Mouse (Mus musculus) intestine, postnatal 0 days (tissue): ENCODE measurements around the gene Syce2. TPM values are rescaled to one million over a fixed set of nuclear protein-coding genes. Genes with fewer than 3 reads are reported as not detected.

ENCODE experiments used
- ATAC-seq: fragments of 200-750 bp; cut with Nextera tagmentation; 2 replicates; pipeline ENCODE4 v1.8.0; 2017; ENCODE audit warnings: mild to moderate bottlenecking, moderate TSS enrichment, moderate library complexity
- H3K27ac ChIP-seq: fragments of 300-500 bp; sonication (generic); 2 replicates; pipeline ENCODE4 v1.5.1; 2014; ENCODE audit warnings: mild to moderate bottlenecking, low read depth, low read length, moderate library complexity
- H3K27me3 ChIP-seq: fragments of 300-500 bp; sonication (generic); replicated peaks from 2 replicates; pipeline ENCODE4 v1.6.1; 2014; ENCODE audit warnings: low read length, mixed read lengths; ENCODE audit not compliant: control insufficient read depth, insufficient read depth
- H3K36me3 ChIP-seq: fragments of 300-500 bp; sonication (generic); 2 replicates; pipeline ENCODE4 v1.6.1; 2014; ENCODE audit warnings: mild to moderate bottlenecking, moderate library complexity; ENCODE audit not compliant: control insufficient read depth, insufficient read depth
- H3K4me1 ChIP-seq: fragments of 300-500 bp; sonication (generic); replicated peaks from 2 replicates; pipeline ENCODE4 v1.6.1; 2014; ENCODE audit warnings: antibody characterized with exemption, low read length, mixed read lengths; ENCODE audit not compliant: control insufficient read depth, insufficient read depth
- H3K4me2 ChIP-seq: fragments of 300-500 bp; sonication (generic); replicated peaks from 2 replicates; pipeline ENCODE4 v1.6.1; 2014; ENCODE audit warnings: low read depth, mild to moderate bottlenecking, moderate library complexity
- H3K4me3 ChIP-seq: fragments of 300-500 bp; sonication (generic); 2 replicates; pipeline ENCODE4 v1.5.1; 2014; ENCODE audit warnings: low read depth, low read length
- H3K9ac ChIP-seq: fragments of 300-500 bp; sonication (generic); 2 replicates; pipeline ENCODE4 v1.6.1; 2014; ENCODE audit warnings: mild to moderate bottlenecking, low read depth, low read length
- H3K9me3 ChIP-seq: fragments of 300-500 bp; sonication (generic); 2 replicates; pipeline ENCODE4 v1.6.1; 2016; ENCODE audit warnings: mixed run types; ENCODE audit not compliant: control insufficient read depth
- CTCF ChIP-seq: sonication (generic); IDR thresholded peaks from 2 replicates; pipeline ENCODE4 v1.5.1; 2016; ENCODE audit warnings: low read depth, mild to moderate bottlenecking, control low read depth, antibody characterized with exemption, moderate library complexity
- WGBS: fragments of 180-500 bp; shearing (Covaris S2); extraction: QIAGEN DNeasy Blood & Tissue Kit; methylation state at CpG from one replicate; pipeline ENCODE4 v1.1.7; 2014; 5-methylcytosine and 5-hydroxymethylcytosine counted together
- polyA plus RNA-seq: library from polyadenylated mRNA; unstranded; fragments of >200 nt; fragmentation: Nextera tagmentation; extraction: Ambion mirVana; gene quantifications from 2 replicates; pipeline ENCODE4 v1.2.1, GENCODE M21; 2015

Gene Syce2
- polyA plus RNA-seq, 1 experiment from 2014 or later: 32.7 TPM

DNA sequence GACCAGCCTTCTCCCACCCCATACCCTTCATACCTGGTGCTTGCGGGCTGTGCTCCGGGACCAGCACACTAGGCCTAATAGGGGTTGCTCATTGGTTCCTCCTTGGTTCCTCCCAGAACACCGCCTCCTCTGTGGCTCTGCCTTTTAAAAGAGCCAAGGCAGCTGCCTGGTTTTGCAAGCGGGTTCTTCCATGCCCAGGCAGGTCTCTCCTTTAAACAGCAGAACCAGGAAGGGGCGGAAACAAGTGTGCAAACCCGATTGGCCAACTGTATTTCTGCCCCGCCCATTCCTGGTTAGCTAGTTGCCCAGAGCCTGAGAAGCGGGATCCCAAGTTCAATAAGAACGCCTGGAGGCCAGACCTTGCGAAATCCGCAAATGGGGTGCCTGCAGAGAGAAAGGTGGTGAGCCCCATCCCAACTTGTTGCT lies 21.8 kb downstream of the Syce2 start, which contains the start of gene Gcdh:
TSS of gene Gcdh (minus strand) at position 213 of the 426 bp plus-strand sequence.
- peak within 1 kb of the TSS; percentile 90 for H3K4me2 ChIP-seq
- no peaks in the 10 kb centered on the region for H3K27me3 ChIP-seq
- under 1% methylated on average over 11 of the region's 11 CpGs for WGBS
- no peak for TF ChIP-seq CTCF
- H3K27ac ChIP-seq: no peak within 1 kb of the TSS
- H3K4me1 ChIP-seq: 0 out of 2 replicates have a peak, but pooled peaks cover 3% of the 10 kb centered on the region
- peaks cover 2% of the 10 kb centered on the region; the same call in 1 of the 2 replicates for H3K36me3 ChIP-seq
- H3K4me3 ChIP-seq: peak within 1 kb of the TSS; percentile 53
- no peaks in the 10 kb centered on the region for H3K9me3 ChIP-seq
- peak; percentile 98 for ATAC-seq
- peak within 1 kb of the TSS; percentile 43 for H3K9ac ChIP-seq

- 94% methylated on average over 5 of the region's 5 CpGs for WGBS
- Histone ChIP-seq H3K9ac (no peak overlapping the region), H3K36me3 (peaks cover 2% of the 10 kb centered on the region; the same call in 1 of the 2 replicates), H3K27ac (no peak overlapping the region), H3K4me3 (no peak overlapping the region), H3K27me3 (no peaks in the 10 kb centered on the region), H3K4me1 (0 out of 2 replicates have a peak, but pooled peaks cover 3% of the 10 kb centered on the region), H3K4me2 (no peak overlapping the region), H3K9me3 (no peaks in the 10 kb centered on the region)
- no peak for ATAC-seq
- TF ChIP-seq CTCF: no peak
These were observed 24.1 kb downstream of the Syce2 start for GRCm38 (mm10) chr8:84895963-84896362.

DNA sequence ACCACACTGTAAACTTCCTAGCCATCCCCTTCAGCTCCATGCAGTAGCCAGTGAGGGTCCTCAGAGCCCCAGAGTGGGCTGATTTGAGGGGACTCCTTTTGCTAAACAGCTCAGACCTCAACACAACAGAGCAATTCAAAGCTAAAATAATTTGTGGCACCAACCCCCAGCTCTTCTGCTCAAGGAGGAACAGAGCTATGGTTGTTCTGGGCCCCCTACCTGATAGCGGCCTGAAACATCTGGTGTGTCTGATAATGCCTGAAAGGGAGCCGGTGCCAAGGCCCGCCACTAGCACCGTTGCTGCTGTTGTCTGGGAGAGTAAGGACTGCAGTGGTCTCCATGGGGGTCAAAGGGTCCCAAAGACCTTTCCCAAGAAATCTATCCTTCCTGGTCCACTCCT lies 29.2 kb downstream of the Syce2 start:
- no peak overlapping the region for H3K9ac ChIP-seq
- 66% methylated on average over 4 of the region's 4 CpGs for WGBS
- H3K9me3 ChIP-seq: no peaks in the 10 kb centered on the region
- no peak overlapping the region for H3K4me3 ChIP-seq
- ATAC-seq: no peak
- no peaks in the 10 kb centered on the region for H3K27me3 ChIP-seq
- no peaks in the 10 kb centered on the region for H3K4me1 ChIP-seq
- H3K27ac ChIP-seq: no peak overlapping the region
- TF ChIP-seq CTCF: no peak
- no peak overlapping the region for H3K4me2 ChIP-seq
- H3K36me3 ChIP-seq: no peaks in the 10 kb centered on the region

DNA sequence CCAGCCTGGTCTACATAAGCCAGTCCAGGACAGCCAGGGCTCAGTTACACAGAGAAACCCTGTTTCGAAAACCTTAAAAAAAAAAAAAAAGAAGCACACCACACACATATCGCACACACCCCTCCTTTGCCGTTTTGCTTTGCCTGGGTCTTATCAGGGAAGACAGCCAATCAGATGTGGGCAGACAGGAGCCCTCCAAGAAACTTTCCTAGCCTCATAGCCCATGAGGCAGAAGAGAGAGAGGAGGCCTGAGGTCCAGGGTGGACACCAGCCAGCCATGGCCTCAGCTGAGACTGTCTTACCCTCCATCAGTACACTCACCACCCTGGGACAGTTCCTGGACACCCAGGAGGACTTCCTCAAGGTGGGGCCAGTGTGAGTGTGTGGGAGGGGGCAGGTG lies 29.8 kb downstream of the Syce2 start, which contains the start of gene Klf1:
TSS of gene Klf1 (plus strand) at position 177 of the 400 bp plus-strand sequence.
- Histone ChIP-seq H3K4me3 (peak within 1 kb of the TSS; percentile 65), H3K9me3 (no peaks in the 10 kb centered on the region), H3K27ac (peak within 1 kb of the TSS; percentile 77), H3K36me3 (no peaks in the 10 kb centered on the region), H3K9ac (peak within 1 kb of the TSS; percentile 71), H3K4me1 (no peaks in the 10 kb centered on the region), H3K4me2 (peak within 1 kb of the TSS; percentile 99), H3K27me3 (no peaks in the 10 kb centered on the region)
- 61% methylated on average over 3 of the region's 3 CpGs for WGBS
- no peak for TF ChIP-seq CTCF
- ATAC-seq: no peak

DNA sequence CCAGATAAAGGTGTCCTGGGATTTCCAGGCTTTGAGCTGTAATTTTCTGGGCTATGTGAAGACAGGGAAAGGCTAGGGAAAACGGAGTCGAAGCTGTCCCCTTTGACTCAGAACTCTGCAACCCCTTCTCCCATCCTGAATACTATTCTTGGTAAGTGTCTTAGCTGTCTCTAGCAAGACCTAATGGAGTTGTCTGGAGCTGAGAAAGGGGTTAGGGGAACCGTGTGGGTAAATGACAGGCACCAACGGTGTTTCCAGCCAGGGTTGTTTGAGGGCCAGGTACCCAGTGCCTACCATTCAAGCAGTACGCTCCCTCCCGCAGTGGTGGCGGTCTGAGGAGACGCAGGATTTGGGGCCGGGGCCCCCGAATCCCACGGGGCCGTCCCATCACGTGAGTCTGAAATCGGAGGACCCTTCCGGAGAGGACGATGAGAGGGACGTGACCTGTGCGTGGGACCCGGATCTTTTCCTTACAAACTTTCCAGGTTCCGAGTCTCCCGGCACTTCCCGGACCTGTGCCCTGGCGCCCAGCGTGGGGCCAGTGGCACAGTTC lies 30.5 kb downstream of the Syce2 start:
- TF ChIP-seq CTCF: no peak
- Histone ChIP-seq H3K4me2 (peak overlapping the region; percentile 99), H3K27ac (peak overlapping the region; percentile 77), H3K4me3 (peak overlapping the region; percentile 65), H3K36me3 (no peaks in the 10 kb centered on the region), H3K9ac (peak overlapping the region; percentile 71), H3K27me3 (no peaks in the 10 kb centered on the region), H3K9me3 (no peaks in the 10 kb centered on the region), H3K4me1 (no peaks in the 10 kb centered on the region)
- no peak for ATAC-seq
- WGBS: 4% methylated on average over 24 of the region's 24 CpGs

GRCm38 (mm10) chr8:84902920-84903661 lies 31.2 kb downstream of the Syce2 start:
- H3K27me3 ChIP-seq: no peaks in the 10 kb centered on the region
- H3K9me3 ChIP-seq: no peaks in the 10 kb centered on the region
- H3K4me2 ChIP-seq: peak overlapping the region; percentile 99
- no peaks in the 10 kb centered on the region for H3K4me1 ChIP-seq
- peak; percentile 90 for ATAC-seq
- H3K9ac ChIP-seq: peak overlapping the region; percentile 71
- H3K4me3 ChIP-seq: peak overlapping the region; percentile 65
- peak; percentile 94 for TF ChIP-seq CTCF
- H3K36me3 ChIP-seq: no peaks in the 10 kb centered on the region
- under 1% methylated on average over 62 of the region's 68 CpGs for WGBS
- H3K27ac ChIP-seq: peak overlapping the region; percentile 77
